Mouse (Mus musculus): Measurements from ENCODE around the gene Pde4dip.
A peak's percentile ranks its signal among the peaks of the same experiment; 100 is the strongest.

DNA sequence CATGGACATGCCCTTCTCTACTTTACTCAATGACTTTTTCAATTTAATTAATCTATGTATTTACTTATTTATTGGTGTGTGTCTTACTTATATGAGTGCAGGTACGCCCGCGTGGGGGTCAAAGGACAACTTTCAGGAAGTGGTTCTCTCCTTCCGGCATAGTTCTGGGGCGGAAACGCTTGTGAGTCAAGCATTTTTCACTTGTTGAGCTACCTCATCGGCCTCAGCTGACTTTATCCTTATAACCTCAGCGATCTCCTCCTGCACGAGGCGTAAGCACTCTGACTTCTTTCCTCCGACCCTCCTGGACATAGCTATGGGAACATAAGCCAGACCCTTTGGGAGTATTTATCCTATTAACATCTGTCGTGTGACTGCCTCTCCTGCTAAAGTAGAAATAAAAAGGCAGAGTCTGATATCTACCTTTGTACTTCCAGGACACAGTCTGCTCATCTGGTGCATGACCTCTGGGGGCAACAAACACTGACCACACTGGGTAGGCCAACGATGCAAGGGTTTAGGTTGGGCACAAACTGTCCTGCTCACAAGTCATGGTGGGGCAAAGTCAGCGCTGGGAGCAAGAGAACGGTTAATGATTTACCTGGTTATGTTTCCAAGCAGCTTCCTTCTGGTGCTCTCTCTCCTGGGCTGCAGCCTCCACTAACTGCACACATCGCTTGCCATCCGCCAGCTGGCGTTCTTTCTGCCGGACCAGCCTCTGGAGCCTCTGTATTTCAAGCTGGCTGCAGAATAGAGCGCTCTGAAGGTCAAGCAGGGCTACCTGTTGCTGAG lies 132.0 kb downstream of the Pde4dip start:
- TF ChIP-seq POLR2A (IDR thresholded peaks at IDR 0.05; ENCODE audit: low read depth, low read length) (no peak), CTCF (conservative IDR thresholded peaks at IDR 0.05; ENCODE audit: insufficient read depth, insufficient read length, low read depth, low read length) (peak; percentile 39; the same call in 1 of the 2 replicates)
